Mouse (Mus musculus): ENCODE measurements around the gene Ap3s2. TPM values are rescaled to one million over a fixed set of nuclear protein-coding genes. Genes with fewer than 3 reads are reported as not detected.

Ap3s2 gene
- polyA plus RNA-seq, 1 experiment = not detected

DNA sequence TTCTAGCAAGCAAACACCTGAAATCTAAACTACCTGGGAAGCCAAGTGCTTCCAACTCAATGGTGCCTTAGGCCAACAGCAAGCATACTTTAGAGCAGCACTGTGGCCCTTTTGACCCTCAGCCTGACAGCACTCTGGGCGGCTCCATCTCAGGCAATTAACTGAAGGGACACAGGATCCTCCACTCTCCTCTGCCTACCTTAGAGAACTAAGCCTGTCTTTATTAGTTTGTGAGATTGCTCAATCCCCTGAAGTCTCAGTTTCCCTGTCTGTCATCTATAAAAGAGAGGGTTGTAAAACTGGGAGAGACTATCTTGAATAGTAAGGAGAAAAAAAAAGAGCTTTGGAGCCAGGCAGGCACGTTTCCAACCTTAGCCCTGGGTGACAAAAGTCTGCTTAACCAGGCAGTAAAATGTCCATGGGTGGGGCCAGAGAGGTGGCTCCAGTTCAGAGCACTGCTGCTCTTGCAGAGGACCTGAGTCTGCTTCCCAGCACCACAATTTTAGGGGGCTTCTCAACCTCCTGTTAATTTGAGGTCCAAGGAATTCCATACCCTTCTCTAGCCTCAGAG is 41.9 kb downstream of the Ap3s2 start:
- no peak overlapping the region for H3K4me3 ChIP-seq (ENCODE audit: insufficient read depth, low read depth, low read length)
- no peak overlapping the region for H3K27ac ChIP-seq (ENCODE audit: insufficient read depth, low read depth, low read length)
- 64% methylated on average over 2 of the region's 2 CpGs for WGBS
- H3K4me1 ChIP-seq (ENCODE audit: control insufficient read depth, insufficient read depth, low read length) = no peaks in the 10 kb centered on the region; the same call in 1 of the 2 replicates
- no peak for TF ChIP-seq CTCF (IDR thresholded peaks at IDR 0.05; ENCODE audit: insufficient read depth, low read depth, low read length)
- TF ChIP-seq POLR2A (IDR thresholded peaks at IDR 0.05; ENCODE audit: insufficient read depth, low read depth, low read length) = no peak

- TF ChIP-seq POLR2A (IDR thresholded peaks at IDR 0.05; ENCODE audit: insufficient read depth, low read depth, low read length) = no peak
- TF ChIP-seq CTCF (IDR thresholded peaks at IDR 0.05; ENCODE audit: insufficient read depth, low read depth, low read length) = no peak
- H3K27ac ChIP-seq (ENCODE audit: insufficient read depth, low read depth, low read length) = no peak overlapping the region
- no peaks in the 10 kb centered on the region; the same call in 1 of the 2 replicates for H3K4me1 ChIP-seq (ENCODE audit: control insufficient read depth, insufficient read depth, low read length)
- WGBS = 87% methylated on average over 6 of the region's 6 CpGs
- no peak overlapping the region for H3K4me3 ChIP-seq (ENCODE audit: insufficient read depth, low read depth, low read length)
These were observed 47.0 kb downstream of the Ap3s2 start for GRCm38 (mm10) chr7:79873407-79873806.

DNA sequence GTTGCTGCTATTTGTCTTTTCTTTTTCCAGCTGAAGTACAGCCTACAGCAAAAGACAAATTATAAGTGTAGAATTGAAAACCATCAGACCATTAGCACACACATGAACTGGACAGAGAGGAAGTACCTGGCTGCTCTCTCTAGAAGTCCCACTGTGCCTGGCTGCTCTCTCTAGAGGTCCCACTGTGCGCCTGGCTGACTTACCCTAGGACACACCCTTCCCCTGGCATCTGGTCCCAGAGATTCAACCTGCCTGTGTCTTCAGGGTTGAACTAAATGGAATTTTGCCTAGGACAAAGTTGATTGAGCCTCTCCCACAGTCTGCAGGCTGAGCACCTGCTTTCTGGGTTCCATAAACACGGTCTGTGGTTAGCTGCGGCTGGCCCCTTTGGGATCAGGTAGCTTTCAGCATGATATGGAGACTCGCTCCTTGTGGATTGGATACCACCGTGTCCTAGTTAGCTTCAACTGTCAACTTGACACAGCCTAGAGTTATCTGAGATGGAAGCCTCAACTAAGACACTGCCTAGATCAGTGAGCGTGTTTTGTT is 48.6 kb downstream of the Ap3s2 start:
- Histone ChIP-seq H3K27ac (ENCODE audit: insufficient read depth, low read depth, low read length) (no peak overlapping the region), H3K4me1 (ENCODE audit: control insufficient read depth, insufficient read depth, low read length) (no peaks in the 10 kb centered on the region; the same call in 1 of the 2 replicates), H3K4me3 (ENCODE audit: insufficient read depth, low read depth, low read length) (no peak overlapping the region)
- 87% methylated on average over 6 of the region's 6 CpGs for WGBS
- no peak for TF ChIP-seq CTCF (IDR thresholded peaks at IDR 0.05; ENCODE audit: insufficient read depth, low read depth, low read length)
- TF ChIP-seq POLR2A (IDR thresholded peaks at IDR 0.05; ENCODE audit: insufficient read depth, low read depth, low read length) = no peak

DNA sequence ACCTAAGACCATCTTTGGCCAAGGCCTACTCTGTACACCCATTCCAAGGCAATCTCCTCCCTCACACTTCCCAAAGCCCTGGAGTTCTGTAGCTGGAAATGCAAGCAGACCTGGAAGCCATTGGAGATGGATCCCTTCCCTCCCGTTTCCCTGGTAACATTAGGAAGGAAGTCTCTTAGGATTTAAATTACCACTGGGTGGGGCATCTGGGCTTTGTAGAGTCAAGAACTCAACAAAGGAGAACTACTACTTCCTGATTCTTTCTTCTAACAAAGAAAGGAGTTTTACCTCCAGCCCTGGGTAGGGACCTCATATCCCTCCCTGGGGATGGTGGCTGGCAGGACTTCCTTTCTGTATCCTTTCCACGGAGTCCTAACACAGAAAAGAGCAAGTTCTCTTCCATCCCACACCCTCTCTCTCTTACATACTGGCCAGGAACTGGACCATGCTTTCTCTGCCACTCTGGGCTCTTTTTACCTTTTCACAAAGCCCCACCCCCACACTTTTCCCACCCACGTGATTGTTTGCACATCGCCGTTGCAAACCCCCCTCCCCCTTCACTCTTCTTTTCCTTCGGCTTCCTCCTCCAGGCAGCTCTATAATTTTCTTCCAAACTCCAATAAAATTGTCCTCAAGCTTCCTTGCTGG is 51.3 kb downstream of the Ap3s2 start:
- no peaks in the 10 kb centered on the region; the same call in 1 of the 2 replicates for H3K4me1 ChIP-seq (ENCODE audit: control insufficient read depth, insufficient read depth, low read length)
- TF ChIP-seq POLR2A (IDR thresholded peaks at IDR 0.05; ENCODE audit: insufficient read depth, low read depth, low read length) = no peak
- no peak for TF ChIP-seq CTCF (IDR thresholded peaks at IDR 0.05; ENCODE audit: insufficient read depth, low read depth, low read length)
- 35% methylated on average over 6 of the region's 6 CpGs for WGBS
- no peak overlapping the region for H3K27ac ChIP-seq (ENCODE audit: insufficient read depth, low read depth, low read length)
- no peak overlapping the region for H3K4me3 ChIP-seq (ENCODE audit: insufficient read depth, low read depth, low read length)

DNA sequence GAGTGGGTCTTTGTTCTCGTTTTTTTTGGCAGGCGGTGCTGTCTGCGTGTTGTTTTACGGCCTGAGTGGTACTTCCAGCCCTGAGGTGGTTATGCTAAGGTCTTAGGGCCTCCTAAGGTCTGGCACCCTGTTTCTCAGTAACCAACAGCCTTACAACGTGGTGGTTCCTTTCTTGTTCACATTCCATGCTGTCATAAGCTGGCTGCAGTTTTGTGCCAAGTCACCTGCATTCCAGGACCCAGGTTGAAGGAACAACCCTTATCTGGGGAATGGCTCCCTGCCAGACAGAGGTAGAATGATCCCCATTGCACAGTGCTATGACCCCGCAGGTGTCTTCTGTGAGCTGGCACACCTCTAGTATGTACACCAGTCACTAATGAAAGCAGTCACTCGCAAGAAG is 52.0 kb downstream of the Ap3s2 start:
- no peak overlapping the region for H3K4me3 ChIP-seq (ENCODE audit: insufficient read depth, low read depth, low read length)
- 89% methylated on average over 7 of the region's 7 CpGs for WGBS
- H3K27ac ChIP-seq (ENCODE audit: insufficient read depth, low read depth, low read length) = no peak overlapping the region
- no peaks in the 10 kb centered on the region; the same call in 1 of the 2 replicates for H3K4me1 ChIP-seq (ENCODE audit: control insufficient read depth, insufficient read depth, low read length)
- TF ChIP-seq CTCF (IDR thresholded peaks at IDR 0.05; ENCODE audit: insufficient read depth, low read depth, low read length) (no peak), POLR2A (IDR thresholded peaks at IDR 0.05; ENCODE audit: insufficient read depth, low read depth, low read length) (no peak)

- Histone ChIP-seq H3K4me1 (ENCODE audit: control insufficient read depth, insufficient read depth, low read length) (no peaks in the 10 kb centered on the region; the same call in 1 of the 2 replicates), H3K27ac (ENCODE audit: insufficient read depth, low read depth, low read length) (no peak overlapping the region), H3K4me3 (ENCODE audit: insufficient read depth, low read depth, low read length) (no peak overlapping the region)
- no peak for TF ChIP-seq POLR2A (IDR thresholded peaks at IDR 0.05; ENCODE audit: insufficient read depth, low read depth, low read length)
- 78% methylated on average over 13 of the region's 13 CpGs for WGBS
These were observed 52.6 kb downstream of the Ap3s2 start for GRCm38 (mm10) chr7:79867861-79868260.

DNA sequence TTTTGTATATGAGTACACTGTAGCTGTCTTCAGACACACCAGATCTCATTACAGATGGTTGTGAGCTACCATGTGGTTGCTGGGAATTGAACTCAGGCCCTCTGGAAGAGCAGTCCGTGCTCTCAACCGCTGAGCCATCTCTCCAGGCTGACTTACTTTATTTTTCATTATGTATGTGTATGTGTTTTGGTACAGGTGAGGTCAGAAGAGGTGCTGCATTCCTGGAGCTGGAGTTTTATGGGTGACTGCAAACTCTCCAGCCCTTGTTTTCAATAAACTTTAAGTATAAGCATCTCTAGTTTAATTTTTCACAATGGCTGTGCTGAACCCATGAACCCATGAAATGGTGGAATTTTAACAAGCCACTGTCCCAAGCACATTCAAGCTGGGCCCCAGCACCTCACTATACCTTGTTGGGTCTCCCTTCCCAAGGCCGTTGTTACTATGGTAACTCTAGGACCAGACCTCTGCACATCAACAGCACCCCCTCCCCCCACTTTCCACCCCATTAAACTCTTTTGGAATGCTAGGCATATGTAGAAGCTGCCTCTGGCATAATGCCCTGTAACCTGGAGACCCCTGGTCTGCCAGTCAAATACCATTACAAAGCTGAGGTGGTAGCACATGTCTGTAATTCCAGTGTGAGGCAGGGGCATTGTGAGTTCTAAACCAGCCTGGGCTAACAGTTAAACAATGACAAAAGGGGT is 54.0 kb downstream of the Ap3s2 start:
- 76% methylated on average over 3 of the region's 3 CpGs for WGBS
- TF ChIP-seq POLR2A (IDR thresholded peaks at IDR 0.05; ENCODE audit: insufficient read depth, low read depth, low read length) (no peak), CTCF (IDR thresholded peaks at IDR 0.05; ENCODE audit: insufficient read depth, low read depth, low read length) (no peak)
- Histone ChIP-seq H3K4me1 (ENCODE audit: control insufficient read depth, insufficient read depth, low read length) (peaks cover 4% of the 10 kb centered on the region), H3K27ac (ENCODE audit: insufficient read depth, low read depth, low read length) (no peak overlapping the region), H3K4me3 (ENCODE audit: insufficient read depth, low read depth, low read length) (no peak overlapping the region)

DNA sequence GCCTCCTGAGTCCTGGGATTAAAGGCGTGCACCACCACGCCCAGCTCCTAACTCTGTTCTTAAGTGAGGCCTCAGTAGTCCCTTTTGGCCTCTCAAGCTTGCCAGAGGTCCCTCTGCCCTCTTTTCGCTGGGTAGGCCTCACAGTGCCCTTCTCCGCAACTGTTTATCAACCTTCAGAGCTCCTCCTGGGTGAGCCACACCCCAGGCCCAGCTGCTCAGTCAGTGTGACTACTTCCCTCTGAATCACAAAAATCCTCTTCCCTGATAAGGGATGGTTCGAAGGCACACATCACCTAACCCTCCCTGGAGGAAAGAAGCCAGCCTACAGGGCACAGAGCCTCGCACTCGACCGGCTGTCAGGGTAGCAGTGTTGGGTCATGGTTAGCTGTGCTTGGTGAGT is 58.7 kb downstream of the Ap3s2 start:
- WGBS = 90% methylated on average over 8 of the region's 8 CpGs
- Histone ChIP-seq H3K4me1 (ENCODE audit: control insufficient read depth, insufficient read depth, low read length) (peaks cover 4% of the 10 kb centered on the region; the same call in 1 of the 2 replicates), H3K4me3 (ENCODE audit: insufficient read depth, low read depth, low read length) (no peak overlapping the region), H3K27ac (ENCODE audit: insufficient read depth, low read depth, low read length) (no peak overlapping the region)
- TF ChIP-seq CTCF (IDR thresholded peaks at IDR 0.05; ENCODE audit: insufficient read depth, low read depth, low read length) (no peak), POLR2A (IDR thresholded peaks at IDR 0.05; ENCODE audit: insufficient read depth, low read depth, low read length) (no peak)

DNA sequence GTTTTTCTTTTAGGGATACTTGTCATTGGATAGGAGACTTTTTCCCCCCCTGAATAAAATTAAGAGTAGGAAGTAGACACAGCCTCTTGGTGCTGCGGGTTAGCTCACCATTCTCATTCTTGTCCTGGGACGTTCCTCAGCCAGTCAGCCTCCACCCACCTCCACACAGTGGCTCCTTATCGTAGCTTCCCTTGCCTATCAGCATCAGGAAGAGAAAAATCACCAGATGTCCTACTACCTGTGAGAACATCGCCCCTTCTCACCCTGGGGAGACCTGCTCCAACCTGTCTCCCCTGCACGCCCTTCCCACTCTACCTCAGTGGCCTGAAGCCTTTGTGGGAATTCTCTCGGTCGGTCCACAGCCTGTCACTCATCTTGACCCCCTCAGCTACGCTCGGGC is 59.6 kb downstream of the Ap3s2 start, which contains the start of gene Anpep:
Anpep (minus strand) TSS at position 249 of the 400 bp plus-strand sequence.
- no peak for TF ChIP-seq POLR2A (IDR thresholded peaks at IDR 0.05; ENCODE audit: insufficient read depth, low read depth, low read length)
- TF ChIP-seq CTCF (IDR thresholded peaks at IDR 0.05; ENCODE audit: insufficient read depth, low read depth, low read length) = no peak
- Histone ChIP-seq H3K27ac (ENCODE audit: insufficient read depth, low read depth, low read length) (no peak within 1 kb of the TSS), H3K4me1 (ENCODE audit: control insufficient read depth, insufficient read depth, low read length) (peaks cover 4% of the 10 kb centered on the region; the same call in 1 of the 2 replicates), H3K4me3 (ENCODE audit: insufficient read depth, low read depth, low read length) (no peak within 1 kb of the TSS)
- WGBS = 89% methylated on average over 9 of the region's 9 CpGs
